Mouse (Mus musculus): Measurements from ENCODE around the gene Gpt2.

Gpt2 gene

GRCm38 (mm10) chr8:85482427-85482826 lies 9.9 kb upstream of the Gpt2 start:
- in situ Hi-C loops (cut with MboI, MseI): no loop called here

- in situ Hi-C loops (cut with MboI, MseI): no loop called here
These were observed 4.3 kb upstream of the Gpt2 start for GRCm38 (mm10) chr8:85487906-85488620.

DNA sequence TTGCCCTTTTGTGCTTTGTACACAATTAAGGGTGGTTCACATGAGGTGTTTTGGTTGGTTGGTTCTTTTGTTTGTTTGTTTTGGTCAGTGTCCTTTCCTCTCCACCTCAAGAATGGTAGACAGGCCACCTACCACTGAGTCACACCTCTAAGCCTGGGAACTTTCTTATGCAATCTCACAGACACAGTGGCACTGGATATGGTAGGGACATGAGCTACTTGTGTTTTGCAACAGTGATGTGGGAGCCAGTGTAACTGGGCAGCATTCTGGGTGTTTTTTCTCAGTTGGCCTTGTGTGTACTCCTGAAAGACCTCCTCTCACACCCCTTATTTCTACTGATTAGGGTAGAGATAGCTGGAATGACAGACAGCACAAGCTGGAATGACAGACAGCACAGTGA lies 3.7 kb upstream of the Gpt2 start:
- in situ Hi-C loops (cut with MboI, MseI): no loop called here

GRCm38 (mm10) chr8:85489546-85489945 lies 2.8 kb upstream of the Gpt2 start:
- in situ Hi-C loops (cut with MboI, MseI): no loop called here

DNA sequence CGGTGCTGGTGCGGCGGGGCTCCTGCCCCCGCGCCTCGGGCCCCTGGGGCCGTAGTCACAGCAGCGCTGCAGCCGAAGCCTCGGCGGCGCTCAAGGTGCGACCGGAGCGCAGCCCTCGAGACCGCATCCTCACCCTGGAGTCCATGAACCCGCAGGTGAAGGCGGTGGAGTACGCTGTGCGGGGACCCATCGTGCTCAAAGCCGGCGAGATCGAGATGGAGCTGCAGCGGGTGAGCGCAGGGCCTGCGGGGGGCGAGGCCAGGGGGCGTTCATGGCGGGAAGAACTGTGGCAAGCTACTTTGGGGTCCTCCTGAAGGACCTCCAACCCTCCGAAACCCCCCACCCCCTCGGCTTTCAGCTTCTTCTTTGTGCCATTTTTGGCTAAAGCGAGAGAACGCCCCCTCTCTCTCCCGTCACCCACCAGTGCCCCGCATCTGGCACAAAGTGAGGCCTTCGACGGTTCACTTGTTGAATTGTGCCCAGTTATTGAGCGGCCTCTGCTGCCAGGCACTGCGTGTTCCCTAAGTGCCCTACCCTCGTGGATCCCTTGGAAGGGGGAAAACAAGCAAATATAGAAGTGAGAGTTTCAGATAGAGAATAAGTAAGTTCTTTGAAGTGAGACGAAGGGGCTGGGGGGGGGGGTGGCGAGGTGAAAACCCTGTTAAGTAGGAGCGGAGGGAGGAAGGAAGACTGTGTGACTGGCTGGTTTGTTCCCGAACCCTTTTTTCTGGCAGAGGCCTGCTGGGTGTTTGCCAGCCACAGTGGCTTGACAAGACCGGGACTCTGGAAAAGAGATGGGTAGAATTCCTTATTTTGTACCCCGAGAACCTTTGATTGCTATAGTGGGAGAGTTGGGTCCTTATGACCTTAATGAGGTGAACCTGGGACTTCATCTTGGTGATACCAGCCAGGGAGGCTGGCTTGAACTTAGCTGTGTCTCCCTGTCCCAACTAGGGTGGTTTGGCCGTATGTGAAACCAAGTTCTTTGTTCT lies 860 bp downstream of the Gpt2 start:
- in situ Hi-C loops (cut with MboI, MseI): no loop called here

DNA sequence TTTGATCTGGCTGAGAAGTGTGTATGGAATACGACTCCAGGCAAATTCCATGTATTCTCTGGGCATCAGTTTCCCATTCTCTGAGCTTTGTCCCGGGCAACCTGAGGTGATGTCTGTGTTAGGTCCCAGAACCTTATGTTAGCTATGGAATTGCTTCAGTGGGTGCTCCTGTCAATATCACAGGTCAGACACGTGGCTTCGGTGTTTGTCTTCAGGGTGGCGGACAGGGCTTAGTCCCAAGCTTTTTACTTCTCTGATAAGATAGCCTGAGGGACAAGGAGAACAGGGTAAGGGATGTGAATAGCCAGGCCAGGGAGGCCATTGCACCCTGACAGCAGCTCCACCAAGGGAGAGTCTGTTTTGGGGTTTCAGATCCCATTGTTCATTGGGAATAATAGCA lies 3.7 kb downstream of the Gpt2 start:
- in situ Hi-C loops (cut with MboI, MseI): no loop called here

- in situ Hi-C loops (cut with MboI, MseI): no loop called here
These were observed 4.4 kb downstream of the Gpt2 start for GRCm38 (mm10) chr8:85496778-85497177.

DNA sequence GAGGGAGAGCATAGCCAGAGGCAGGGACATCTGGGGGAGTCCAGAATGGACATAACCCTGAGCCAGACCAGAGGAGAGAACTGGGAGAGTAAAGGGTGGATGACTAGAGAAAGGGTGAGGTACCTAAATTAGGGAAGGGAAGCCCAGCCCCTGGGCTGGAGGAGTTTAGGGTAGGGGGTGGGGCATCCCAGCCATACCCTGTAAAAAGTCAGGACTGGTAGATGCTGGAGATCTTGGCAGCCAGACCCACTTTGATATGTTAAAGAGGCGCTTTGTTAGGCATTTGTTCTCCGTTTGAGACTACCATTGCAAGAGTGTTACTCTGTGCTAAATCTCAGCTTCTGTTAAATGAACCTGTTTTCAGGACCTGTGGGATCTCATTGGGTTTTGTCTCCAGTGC lies 6.2 kb downstream of the Gpt2 start:
- in situ Hi-C loops (cut with MboI, MseI): no loop called here

DNA sequence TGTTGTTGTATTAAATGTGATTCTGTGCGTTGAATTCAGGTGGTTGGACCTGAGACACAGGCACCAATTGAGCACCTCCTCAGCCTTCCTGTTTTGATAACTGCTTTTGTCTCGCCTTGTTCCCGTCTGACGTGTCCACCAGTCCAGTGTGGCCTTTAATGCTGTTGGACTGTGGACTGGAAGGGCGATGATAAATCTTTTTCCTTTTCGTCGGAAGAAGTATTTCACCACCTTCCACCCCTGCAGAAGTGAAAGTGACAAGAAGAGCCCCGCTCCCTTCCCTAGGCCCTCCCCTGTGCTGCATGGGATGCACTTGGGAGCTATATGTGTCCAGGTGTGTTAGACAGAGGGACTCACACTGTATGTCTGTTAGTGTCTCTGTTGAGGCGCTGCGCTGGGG lies 8.1 kb downstream of the Gpt2 start:
- in situ Hi-C loops (cut with MboI, MseI): no loop called here

- in situ Hi-C loops (cut with MboI, MseI): no loop called here
These were observed 8.7 kb downstream of the Gpt2 start for GRCm38 (mm10) chr8:85500955-85501685.

GRCm38 (mm10) chr8:85502381-85502780 lies 10.0 kb downstream of the Gpt2 start:
- in situ Hi-C loops (cut with MboI, MseI): no loop called here

DNA sequence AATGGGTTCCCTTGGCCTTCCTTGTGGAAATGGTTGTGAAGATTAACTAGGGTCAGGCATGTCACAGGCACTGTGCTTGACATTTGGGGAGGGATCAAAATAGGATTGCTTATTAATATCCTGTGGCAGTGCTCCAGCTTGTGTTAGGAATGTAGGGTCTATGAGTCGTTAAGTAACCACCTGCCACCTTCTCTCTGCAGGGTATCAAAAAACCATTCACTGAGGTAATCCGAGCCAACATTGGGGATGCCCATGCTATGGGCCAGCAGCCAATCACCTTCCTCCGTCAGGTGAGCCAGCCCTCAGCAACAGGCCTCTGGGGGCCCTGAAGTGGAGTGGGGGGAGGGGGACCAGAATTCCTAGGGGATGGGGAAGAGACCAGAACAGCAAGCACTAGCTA lies 10.7 kb downstream of the Gpt2 start:
- in situ Hi-C loops (cut with MboI, MseI): no loop called here

DNA sequence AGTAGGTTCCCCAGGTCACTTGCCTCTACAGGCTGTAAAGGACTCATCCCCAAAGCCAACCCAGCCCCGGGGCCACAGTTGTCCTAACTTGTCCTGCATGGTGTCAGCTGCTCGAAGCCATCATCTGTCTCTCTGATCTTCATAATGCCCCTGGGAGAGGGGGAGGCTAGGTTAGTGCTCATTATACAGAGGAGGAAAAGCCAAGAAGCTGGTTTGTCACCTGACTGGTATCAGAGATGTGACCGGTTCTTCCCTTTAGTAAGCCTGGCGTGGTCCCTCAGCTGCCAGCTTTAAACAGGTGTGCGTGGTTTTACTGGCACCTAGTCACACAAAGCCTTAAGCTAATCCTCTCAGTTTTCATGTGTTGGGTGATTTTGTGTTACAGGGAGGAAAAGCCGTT lies 12.3 kb downstream of the Gpt2 start:
- in situ Hi-C loops (cut with MboI, MseI): no loop called here

- in situ Hi-C loops (cut with MboI, MseI): no loop called here
These were observed 14.2 kb downstream of the Gpt2 start for GRCm38 (mm10) chr8:85506620-85507019.

DNA sequence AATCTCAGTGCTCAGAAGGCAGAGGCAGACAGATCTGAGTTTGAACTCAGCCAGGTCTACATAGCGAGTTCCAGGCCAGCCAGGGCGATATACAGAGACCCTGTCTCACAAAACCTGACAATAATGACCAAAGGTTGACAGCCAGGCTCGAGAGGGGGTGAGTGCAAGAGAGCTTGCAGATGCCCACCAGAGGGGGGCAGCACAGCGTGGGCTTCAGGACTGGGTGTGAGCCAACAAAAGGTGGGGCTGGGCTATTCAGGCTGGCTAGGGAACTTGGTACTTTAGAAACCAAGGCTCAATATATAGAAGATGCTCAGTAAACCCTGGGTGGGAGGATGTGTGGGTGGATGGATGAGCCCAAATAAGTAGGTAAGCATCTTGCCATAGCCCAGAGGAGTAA lies 16.3 kb downstream of the Gpt2 start:
- in situ Hi-C loops (cut with MboI, MseI): no loop called here

- in situ Hi-C loops (cut with MboI, MseI): no loop called here
These were observed 19.9 kb downstream of the Gpt2 start for GRCm38 (mm10) chr8:85512234-85512633.

DNA sequence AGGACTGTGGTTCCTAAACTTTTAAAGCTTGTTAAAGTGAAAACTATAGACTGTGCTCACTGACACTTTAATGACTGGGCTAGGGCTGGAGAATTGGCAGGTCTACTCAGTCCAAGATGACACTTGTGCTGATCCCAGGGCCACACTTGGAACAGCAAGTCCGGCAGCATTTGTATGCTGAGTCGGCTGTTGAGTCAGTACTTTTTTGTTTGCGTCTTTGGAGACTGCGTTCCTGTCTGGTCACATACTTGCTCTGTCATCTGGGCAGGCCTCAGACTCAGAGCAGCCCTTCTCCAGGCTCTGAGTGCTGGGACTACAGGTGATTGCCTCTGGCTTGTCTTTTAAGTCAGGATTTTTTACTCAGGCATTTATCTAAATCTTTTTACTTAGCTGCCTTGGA lies 20.9 kb downstream of the Gpt2 start:
- in situ Hi-C loops (cut with MboI, MseI): no loop called here

DNA sequence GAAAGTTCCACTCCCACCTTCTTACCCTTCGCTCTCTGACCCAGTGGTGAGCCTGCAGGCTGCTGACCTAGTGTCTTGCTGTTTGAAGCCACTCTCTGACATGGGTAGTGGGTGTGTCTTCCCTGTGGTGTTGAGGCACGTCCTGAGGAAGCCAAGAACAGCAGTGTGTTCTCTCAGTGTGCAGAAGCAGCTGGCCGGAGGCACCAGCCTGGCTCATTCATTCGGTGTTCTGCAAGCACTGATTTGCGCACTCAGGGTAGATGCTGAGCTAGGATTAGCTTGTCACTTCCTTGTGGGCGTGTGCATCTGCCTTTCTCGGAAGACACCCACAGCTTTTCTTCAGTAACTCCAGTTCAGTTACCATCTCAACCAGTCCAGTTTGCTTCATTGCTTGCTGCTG lies 23.0 kb downstream of the Gpt2 start:
- in situ Hi-C loops (cut with MboI, MseI): no loop called here

GRCm38 (mm10) chr8:85517336-85517735 lies 25.0 kb downstream of the Gpt2 start:
- in situ Hi-C loops (cut with MboI, MseI): no loop called here

- in situ Hi-C loops (cut with MboI, MseI): no loop called here
These were observed 25.6 kb downstream of the Gpt2 start for GRCm38 (mm10) chr8:85517956-85518355.

DNA sequence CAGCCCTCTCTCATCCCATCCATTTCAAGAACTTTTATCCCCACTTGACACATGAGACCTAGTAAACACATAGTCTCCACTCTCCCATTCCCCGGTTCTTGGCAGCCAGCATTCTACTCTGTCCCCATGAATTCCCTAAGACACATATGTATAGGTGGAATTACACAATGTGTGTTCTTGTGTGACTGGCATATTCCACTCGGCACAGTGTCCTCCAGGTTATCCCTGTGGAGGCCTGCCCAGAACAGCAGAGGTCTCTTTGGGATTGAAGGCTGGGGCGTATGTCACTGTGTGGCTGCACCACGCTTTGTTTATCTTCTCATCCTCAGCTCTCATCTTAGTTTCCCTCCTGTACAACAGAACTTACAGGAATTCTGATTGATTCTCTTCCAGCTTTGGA lies 28.2 kb downstream of the Gpt2 start:
- in situ Hi-C loops (cut with MboI, MseI): loop anchor here (10.0 kb wide), 1 partner anchor 66 kb away; no protein-coding TSS in a partner anchor

GRCm38 (mm10) chr8:85521332-85521731 lies 29.0 kb downstream of the Gpt2 start:
- in situ Hi-C loops (cut with MboI, MseI): loop anchor here (10.0 kb wide), 1 partner anchor 67 kb away; no protein-coding TSS in a partner anchor
